Mouse (Mus musculus): Measurements from ENCODE around the gene Shc3. TPM values are rescaled to one million over a fixed set of nuclear protein-coding genes. Genes with fewer than 3 reads are reported as not detected.
A peak's percentile ranks its signal among the peaks of the same experiment; 100 is the strongest.

Shc3 gene
- polyA plus RNA-seq, 1 experiment from 2014 or later = 0.28 TPM

DNA sequence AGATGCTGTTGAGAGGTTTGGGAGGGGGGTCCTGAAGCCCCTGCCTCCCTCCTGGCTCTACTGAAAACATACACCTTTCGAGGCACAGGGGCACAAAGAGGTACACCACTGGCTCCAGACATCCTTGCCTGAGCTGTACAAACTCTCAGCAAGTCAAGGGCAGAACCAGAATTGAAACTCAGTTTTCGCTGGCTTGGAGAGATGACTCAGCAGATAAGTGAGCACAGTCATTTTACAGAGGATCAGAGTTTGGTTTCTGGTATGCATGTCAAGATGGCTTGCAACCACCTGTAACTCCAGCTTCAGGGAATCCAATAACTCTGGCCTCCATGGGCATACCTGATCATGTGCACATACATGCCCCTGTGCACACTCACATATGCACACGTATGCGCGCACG lies 79.0 kb downstream of the Shc3 start:
- no peaks in the 10 kb centered on the region for H3K9me3 ChIP-seq (ENCODE audit: control insufficient read depth, low read length)
- no peak overlapping the region for H3K9ac ChIP-seq (ENCODE audit: low read length)
- ATAC-seq (ENCODE audit: low FRiP score, low TSS enrichment) = no peak
- H3K4me3 ChIP-seq (ENCODE audit: low read depth, low read length) = no peak overlapping the region
- no peak for TF ChIP-seq CTCF (IDR thresholded peaks at IDR 0.05; ENCODE audit: low read depth)
- no peak for TF ChIP-seq EP300 (optimal IDR thresholded peaks at IDR 0.05)
- H3K27ac ChIP-seq (replicated peaks) = no peak overlapping the region
- H3K36me3 ChIP-seq (ENCODE audit: control insufficient read depth, insufficient read depth, low read length) = no peaks in the 10 kb centered on the region
- H3K4me1 ChIP-seq (replicated peaks; ENCODE audit: control insufficient read depth, insufficient read depth) = no peaks in the 10 kb centered on the region
- H3K27me3 ChIP-seq (ENCODE audit: control insufficient read depth, insufficient read depth, low read length) = no peaks in the 10 kb centered on the region
- H3K4me2 ChIP-seq (replicated peaks; ENCODE audit: low read depth) = no peak overlapping the region
- no peak for DNase-seq (ENCODE audit: low spot score)
- WGBS = 86% methylated on average over 6 of the region's 6 CpGs

DNA sequence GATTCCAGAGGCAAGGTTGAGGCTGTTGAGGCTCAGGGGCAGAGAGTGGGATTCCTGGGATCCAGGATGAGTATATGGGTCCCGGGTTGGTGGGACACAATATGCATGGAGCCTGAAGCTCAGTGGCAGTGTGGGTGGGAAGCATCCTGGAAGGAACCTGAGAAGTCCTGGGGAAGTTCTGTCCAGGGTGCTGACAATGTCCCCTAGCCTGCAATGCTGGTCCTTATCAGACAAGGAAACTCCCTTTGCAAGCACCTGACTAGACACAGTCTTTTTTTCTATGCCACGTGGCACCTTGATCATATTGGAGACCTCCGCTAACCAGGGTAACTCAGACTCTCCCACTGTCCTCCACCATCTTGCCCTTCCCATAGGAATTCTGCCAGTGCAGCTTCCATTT lies 80.3 kb downstream of the Shc3 start:
- Histone ChIP-seq H3K27ac (replicated peaks) (no peak overlapping the region), H3K4me3 (ENCODE audit: low read depth, low read length) (no peak overlapping the region), H3K4me2 (replicated peaks; ENCODE audit: low read depth) (no peak overlapping the region), H3K27me3 (ENCODE audit: control insufficient read depth, insufficient read depth, low read length) (no peaks in the 10 kb centered on the region), H3K36me3 (ENCODE audit: control insufficient read depth, insufficient read depth, low read length) (no peaks in the 10 kb centered on the region), H3K4me1 (replicated peaks; ENCODE audit: control insufficient read depth, insufficient read depth) (no peaks in the 10 kb centered on the region), H3K9me3 (ENCODE audit: control insufficient read depth, low read length) (no peaks in the 10 kb centered on the region), H3K9ac (ENCODE audit: low read length) (no peak overlapping the region)
- 62% methylated on average over 3 of the region's 3 CpGs for WGBS
- no peak for TF ChIP-seq EP300 (optimal IDR thresholded peaks at IDR 0.05)
- no peak for TF ChIP-seq CTCF (IDR thresholded peaks at IDR 0.05; ENCODE audit: low read depth)
- ATAC-seq (ENCODE audit: low FRiP score, low TSS enrichment) = no peak
- DNase-seq (ENCODE audit: low spot score) = peak; percentile 20

DNA sequence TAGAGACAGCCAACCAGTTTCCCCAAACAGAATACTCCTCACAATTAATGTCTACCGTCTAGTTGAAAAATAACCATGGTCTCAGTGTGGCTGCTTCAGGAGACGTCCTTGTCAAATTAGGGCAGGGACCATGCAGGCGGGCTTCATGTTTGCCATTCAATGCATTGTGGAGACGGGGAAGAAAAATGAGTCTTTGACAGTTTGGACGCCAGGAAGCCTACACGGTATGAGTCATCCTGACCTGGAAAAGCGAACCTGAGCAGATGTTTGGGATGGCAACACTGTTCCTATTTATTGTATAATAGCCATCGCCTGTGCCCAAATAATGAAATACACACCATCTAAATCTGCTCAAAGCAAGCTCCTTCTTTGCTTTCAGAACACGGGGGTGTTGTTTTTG lies 83.9 kb downstream of the Shc3 start:
- Histone ChIP-seq H3K9ac (ENCODE audit: low read length) (no peak overlapping the region), H3K36me3 (ENCODE audit: control insufficient read depth, insufficient read depth, low read length) (no peaks in the 10 kb centered on the region), H3K4me1 (replicated peaks; ENCODE audit: control insufficient read depth, insufficient read depth) (no peaks in the 10 kb centered on the region), H3K9me3 (ENCODE audit: control insufficient read depth, low read length) (no peaks in the 10 kb centered on the region), H3K27ac (replicated peaks) (no peak overlapping the region), H3K4me3 (ENCODE audit: low read depth, low read length) (no peak overlapping the region), H3K27me3 (ENCODE audit: control insufficient read depth, insufficient read depth, low read length) (no peaks in the 10 kb centered on the region), H3K4me2 (replicated peaks; ENCODE audit: low read depth) (no peak overlapping the region)
- 62% methylated on average over 9 of the region's 9 CpGs for WGBS
- no peak for DNase-seq (ENCODE audit: low spot score)
- TF ChIP-seq CTCF (IDR thresholded peaks at IDR 0.05; ENCODE audit: low read depth) (no peak), EP300 (optimal IDR thresholded peaks at IDR 0.05) (no peak)
- no peak for ATAC-seq (ENCODE audit: low FRiP score, low TSS enrichment)

DNA sequence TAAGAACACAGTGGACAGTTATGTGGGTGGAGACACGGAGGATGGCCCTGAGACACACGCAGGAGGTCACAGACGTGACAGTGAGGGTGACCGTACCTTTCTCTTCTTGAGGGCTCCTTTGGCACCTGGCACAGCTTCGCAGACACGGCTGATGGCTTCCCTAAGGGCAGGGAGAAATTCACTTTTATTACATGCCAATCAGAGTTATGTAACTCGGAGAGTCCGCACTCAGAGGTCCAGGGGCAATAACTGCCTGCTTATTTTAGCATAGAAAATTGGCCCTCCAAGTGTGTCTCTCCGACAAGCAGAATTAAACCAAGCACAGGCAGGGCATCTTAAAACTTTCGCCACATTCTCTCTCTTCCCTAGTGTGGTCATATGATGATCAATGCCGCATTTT lies 86.4 kb downstream of the Shc3 start:
- Histone ChIP-seq H3K4me2 (replicated peaks; ENCODE audit: low read depth) (no peak overlapping the region), H3K4me3 (ENCODE audit: low read depth, low read length) (no peak overlapping the region), H3K9ac (ENCODE audit: low read length) (no peak overlapping the region), H3K9me3 (ENCODE audit: control insufficient read depth, low read length) (no peaks in the 10 kb centered on the region), H3K36me3 (ENCODE audit: control insufficient read depth, insufficient read depth, low read length) (no peaks in the 10 kb centered on the region), H3K27ac (replicated peaks) (no peak overlapping the region), H3K4me1 (replicated peaks; ENCODE audit: control insufficient read depth, insufficient read depth) (no peaks in the 10 kb centered on the region), H3K27me3 (ENCODE audit: control insufficient read depth, insufficient read depth, low read length) (no peaks in the 10 kb centered on the region)
- no peak for ATAC-seq (ENCODE audit: low FRiP score, low TSS enrichment)
- no peak for DNase-seq (ENCODE audit: low spot score)
- TF ChIP-seq EP300 (optimal IDR thresholded peaks at IDR 0.05) = no peak
- no peak for TF ChIP-seq CTCF (IDR thresholded peaks at IDR 0.05; ENCODE audit: low read depth)
- WGBS = 84% methylated on average over 11 of the region's 11 CpGs

DNA sequence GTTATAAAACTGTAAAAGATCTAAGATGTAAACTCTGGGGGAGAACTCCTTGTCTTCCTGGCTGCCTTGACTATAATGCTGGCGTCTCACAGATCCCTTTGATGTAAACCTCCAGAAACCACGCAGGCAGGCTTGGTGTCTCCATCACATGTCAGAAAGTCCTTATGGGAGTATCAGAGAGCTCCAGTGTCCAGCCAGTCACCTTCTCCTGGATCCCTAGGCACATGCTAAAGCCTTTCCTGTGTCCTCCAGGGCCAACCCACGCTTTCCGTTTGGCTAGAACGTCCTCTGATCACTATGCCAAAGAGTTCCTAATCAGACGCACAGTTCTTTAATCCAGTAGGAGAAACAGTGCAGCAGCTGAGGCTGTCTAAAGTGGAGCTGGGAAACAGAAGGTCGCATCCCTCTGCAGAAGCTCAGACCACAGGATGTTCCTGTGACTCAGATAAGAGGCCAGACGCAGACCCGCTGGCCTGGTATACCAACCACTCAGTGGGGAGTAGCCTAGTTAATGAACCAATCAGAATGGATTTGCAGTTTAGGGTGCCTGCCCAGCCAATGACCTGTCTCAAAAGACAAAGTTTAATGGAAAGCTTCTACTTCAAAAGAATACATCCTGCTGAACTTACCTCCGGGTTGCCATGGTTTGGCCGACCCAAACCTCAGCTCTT lies 88.7 kb downstream of the Shc3 start:
- H3K9me3 ChIP-seq (ENCODE audit: control insufficient read depth, low read length) = no peaks in the 10 kb centered on the region
- DNase-seq (ENCODE audit: low spot score) (no peak), ATAC-seq (ENCODE audit: low FRiP score, low TSS enrichment) (no peak)
- H3K27ac ChIP-seq (replicated peaks) = no peak overlapping the region
- no peak overlapping the region for H3K4me3 ChIP-seq (ENCODE audit: low read depth, low read length)
- WGBS = 69% methylated on average over 11 of the region's 11 CpGs
- H3K27me3 ChIP-seq (ENCODE audit: control insufficient read depth, insufficient read depth, low read length) = no peaks in the 10 kb centered on the region
- no peak overlapping the region for H3K9ac ChIP-seq (ENCODE audit: low read length)
- TF ChIP-seq EP300 (optimal IDR thresholded peaks at IDR 0.05) = no peak
- TF ChIP-seq CTCF (IDR thresholded peaks at IDR 0.05; ENCODE audit: low read depth) = no peak
- no peaks in the 10 kb centered on the region for H3K36me3 ChIP-seq (ENCODE audit: control insufficient read depth, insufficient read depth, low read length)
- no peak overlapping the region for H3K4me2 ChIP-seq (replicated peaks; ENCODE audit: low read depth)
- no peaks in the 10 kb centered on the region for H3K4me1 ChIP-seq (replicated peaks; ENCODE audit: control insufficient read depth, insufficient read depth)

DNA sequence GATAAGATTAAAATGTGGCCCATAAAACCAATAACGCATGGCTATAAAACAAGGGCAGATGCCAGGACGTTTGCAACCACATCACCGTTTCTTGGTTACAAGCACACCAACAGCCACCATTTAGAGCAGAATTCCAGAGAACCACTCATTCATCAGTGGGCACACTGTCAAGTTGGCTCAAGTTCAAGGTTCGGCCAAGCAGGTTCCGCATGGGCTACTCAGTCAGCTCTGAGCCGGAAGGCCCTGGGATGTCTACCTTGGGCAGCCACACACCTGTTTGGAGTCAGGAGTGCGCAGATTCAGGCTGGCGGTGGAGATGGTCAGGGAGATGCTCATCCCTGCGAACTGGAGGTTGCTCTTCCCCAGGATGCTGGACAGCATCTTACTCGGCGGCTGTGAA lies 89.4 kb downstream of the Shc3 start:
- Histone ChIP-seq H3K4me3 (ENCODE audit: low read depth, low read length) (no peak overlapping the region), H3K27ac (replicated peaks) (no peak overlapping the region), H3K4me1 (replicated peaks; ENCODE audit: control insufficient read depth, insufficient read depth) (no peaks in the 10 kb centered on the region), H3K27me3 (ENCODE audit: control insufficient read depth, insufficient read depth, low read length) (no peaks in the 10 kb centered on the region), H3K4me2 (replicated peaks; ENCODE audit: low read depth) (no peak overlapping the region), H3K36me3 (ENCODE audit: control insufficient read depth, insufficient read depth, low read length) (no peaks in the 10 kb centered on the region), H3K9ac (ENCODE audit: low read length) (no peak overlapping the region), H3K9me3 (ENCODE audit: control insufficient read depth, low read length) (no peaks in the 10 kb centered on the region)
- DNase-seq (ENCODE audit: low spot score) = no peak
- WGBS = 87% methylated on average over 11 of the region's 11 CpGs
- TF ChIP-seq EP300 (optimal IDR thresholded peaks at IDR 0.05) (no peak), CTCF (IDR thresholded peaks at IDR 0.05; ENCODE audit: low read depth) (no peak)
- no peak for ATAC-seq (ENCODE audit: low FRiP score, low TSS enrichment)
